Mouse (Mus musculus) right cerebral cortex, postnatal 25 days (tissue): Measurements from ENCODE around the gene Vmn1r176.
"Not testable (repeated sequence)": the region's sequence is repeated elsewhere in the genome, so short reads cannot be mapped to it uniquely, and the experiment has no call there.

Experiments
- DNase-seq: peaks from one replicate; pipeline ENCODE4 v3.0.0; 2022

Vmn1r176 gene

GRCm38 (mm10) chr7:23837272-23837671 is at the start of gene Vmn1r176:
TSS of gene Vmn1r176 (minus strand) at chr7:23837372.
- not testable (repeated sequence) for DNase-seq

GRCm38 (mm10) chr7:23876918-23877317 is 39.7 kb upstream of the Vmn1r176 start:
- DNase-seq = not testable (repeated sequence)

DNA sequence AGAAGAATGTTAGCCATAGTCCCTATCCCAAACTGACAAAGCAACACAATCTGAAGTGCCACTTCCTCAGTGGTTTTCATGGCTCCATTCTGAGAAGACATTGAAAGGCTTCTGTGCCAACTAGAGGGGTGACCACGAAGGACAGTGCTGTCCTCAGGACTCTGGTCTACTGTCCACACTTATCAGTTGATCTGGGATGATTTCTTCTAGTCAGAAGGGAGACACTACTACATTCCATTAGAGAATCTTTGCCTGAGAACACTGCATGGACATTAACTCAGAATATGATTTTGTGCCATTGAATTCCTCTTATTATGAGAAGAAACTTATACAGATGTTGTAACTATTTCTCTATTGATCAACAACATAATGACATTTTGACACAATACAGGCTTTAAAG is 29.2 kb upstream of the Vmn1r176 start, which contains the start of gene Vmn1r177:
Gene Vmn1r177, minus strand, starts transcription at position 101 of the 400 bp plus-strand sequence.
- DNase-seq = not testable (repeated sequence)

GRCm38 (mm10) chr7:23810543-23810942 is 26.6 kb downstream of the Vmn1r176 start, which contains the start of gene Vmn1r175:
TSS of gene Vmn1r175 (minus strand) at chr7:23810643.
- not testable (repeated sequence) for DNase-seq

DNA sequence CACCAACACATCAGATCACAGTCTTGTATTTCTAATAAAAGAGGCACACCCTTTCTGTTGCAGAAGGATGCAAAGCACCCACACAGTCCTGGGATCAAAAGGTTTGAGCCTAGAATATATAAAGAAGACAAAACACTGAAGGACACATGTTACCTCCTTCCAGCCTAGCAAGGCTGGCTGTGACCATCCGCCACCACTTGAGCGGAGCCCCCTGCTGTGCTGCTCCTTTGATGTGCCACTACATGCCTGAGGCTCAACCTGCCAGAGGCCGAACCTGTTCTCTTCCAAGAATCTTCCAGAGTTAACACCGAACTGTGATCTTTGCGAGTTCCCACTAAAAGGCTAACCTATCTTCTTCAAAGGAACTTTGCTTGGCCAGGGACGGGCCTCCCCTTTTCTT is 52.6 kb downstream of the Vmn1r176 start:
- no peak for DNase-seq
